Mouse (Mus musculus) lung, postnatal 0 days (tissue): ENCODE measurements around the gene Ncapg2. TPM values are rescaled to one million over a fixed set of nuclear protein-coding genes. Genes with fewer than 3 reads are reported as not detected.

Experiments used
- ATAC-seq: fragments of 200-750 bp; cut with Nextera tagmentation; 2 replicates; pipeline ENCODE4 v1.8.0; 2017; ENCODE audit warnings: moderate library complexity
- DNase-seq: peaks from one replicate; pipeline ENCODE4 v3.0.0-alpha.2; 2016; ENCODE audit warnings: low spot score
- H3K27ac ChIP-seq: fragments of 300-500 bp; sonication (generic); 2 replicates; pipeline ENCODE4 v1.5.1; 2014; ENCODE audit warnings: antibody characterized with exemption, mild to moderate bottlenecking, low read length, mixed read lengths
- H3K27me3 ChIP-seq: fragments of 300-500 bp; sonication (generic); replicated peaks from 2 replicates; pipeline ENCODE4 v1.6.1; 2014; ENCODE audit warnings: low read length, mixed read lengths; ENCODE audit not compliant: insufficient read depth
- H3K36me3 ChIP-seq: fragments of 300-500 bp; sonication (generic); 2 replicates; pipeline ENCODE4 v1.6.1; 2014; ENCODE audit warnings: low read length, mixed read lengths; ENCODE audit not compliant: insufficient read depth
- H3K4me1 ChIP-seq: fragments of 300-500 bp; sonication (generic); 2 replicates; pipeline ENCODE4 v1.6.1; 2014; ENCODE audit warnings: antibody characterized with exemption, low read depth, low read length, mixed read lengths; ENCODE audit not compliant: insufficient read depth
- H3K4me2 ChIP-seq: fragments of 300-500 bp; sonication (generic); replicated peaks from 2 replicates; pipeline ENCODE4 v1.6.1; 2014; ENCODE audit warnings: low read depth, mild to moderate bottlenecking, low read length, moderate library complexity, mixed read lengths
- H3K4me3 ChIP-seq: fragments of 300-500 bp; sonication (generic); 2 replicates; pipeline ENCODE4 v1.5.1; 2014; ENCODE audit warnings: low read depth, low read length
- H3K9ac ChIP-seq: fragments of 300-500 bp; sonication (generic); replicated peaks from 2 replicates; pipeline ENCODE4 v1.6.1; 2014; ENCODE audit warnings: low read depth, mild to moderate bottlenecking
- H3K9me3 ChIP-seq: fragments of 300-500 bp; sonication (generic); 2 replicates; pipeline ENCODE4 v1.6.1; 2016; ENCODE audit warnings: low read length, mixed read lengths
- CTCF ChIP-seq: IDR thresholded peaks from 2 replicates; pipeline ENCODE4 v1.5.1; 2016; ENCODE audit warnings: antibody characterized with exemption, mild to moderate bottlenecking
- EP300 ChIP-seq: IDR thresholded peaks from 2 replicates; pipeline ENCODE4 v1.6.1; 2016; ENCODE audit warnings: antibody characterized with exemption, mild to moderate bottlenecking, control low read depth
- WGBS: fragments of 180-500 bp; shearing (Covaris S2); extraction: QIAGEN DNeasy Blood & Tissue Kit; methylation state at CpG from one replicate; pipeline ENCODE4 v1.1.7; 2014; 5-methylcytosine and 5-hydroxymethylcytosine counted together
- polyA plus RNA-seq: library from polyadenylated mRNA; unstranded; fragments of >200 nt; fragmentation: Nextera tagmentation; extraction: Ambion mirVana; gene quantifications from 2 replicates; pipeline ENCODE4 v1.2.1, GENCODE M21; 2015

Ncapg2 gene
- polyA plus RNA-seq, 1 experiment from 2014 or later, result 3.4 TPM

DNA sequence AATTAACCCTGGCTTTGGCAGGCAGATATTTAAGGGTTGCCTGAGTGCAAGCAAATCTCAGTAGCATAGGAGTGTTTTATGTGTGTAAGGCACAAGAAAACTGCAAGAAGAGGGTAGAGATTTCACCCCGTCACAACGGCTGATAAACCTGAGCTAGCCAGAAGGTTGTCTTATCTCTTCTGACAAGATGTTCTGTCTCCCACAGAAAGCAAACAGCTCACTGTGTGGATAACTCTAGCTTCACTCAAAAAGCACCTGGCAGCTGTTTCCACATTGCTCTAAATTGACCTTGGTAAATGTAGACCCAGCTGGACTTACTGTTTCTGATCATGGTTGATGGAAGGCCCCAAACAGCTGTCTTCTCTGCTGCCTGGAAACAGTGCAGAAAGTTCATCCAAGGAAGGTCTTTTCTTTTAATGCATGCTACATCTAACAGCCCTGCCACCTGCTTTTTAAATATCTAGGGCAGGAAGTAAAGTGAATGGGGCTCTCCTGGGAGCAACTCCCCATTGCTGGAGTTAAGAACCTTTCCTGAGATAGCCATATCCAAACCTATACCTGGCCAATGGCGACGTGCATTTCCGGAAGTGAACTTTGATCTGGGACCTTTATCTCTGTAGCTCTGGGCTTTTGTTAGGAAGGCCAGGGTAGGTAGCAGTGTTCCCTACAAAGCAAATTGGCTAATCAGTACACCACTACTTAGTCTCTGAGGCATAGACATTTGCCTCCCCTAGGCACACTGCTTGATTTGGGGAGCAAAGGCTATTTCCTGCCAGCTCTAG, 85.6 kb downstream of the Ncapg2 start:
- H3K27me3 ChIP-seq, result no peaks in the 10 kb centered on the region
- no peak for ATAC-seq
- H3K4me2 ChIP-seq, result no peak overlapping the region
- no peak for TF ChIP-seq EP300
- peaks cover 7% of the 10 kb centered on the region for H3K4me1 ChIP-seq
- no peak overlapping the region for H3K9ac ChIP-seq
- no peaks in the 10 kb centered on the region for H3K36me3 ChIP-seq
- no peaks in the 10 kb centered on the region for H3K9me3 ChIP-seq
- H3K27ac ChIP-seq, result no peak overlapping the region
- WGBS, result 63% methylated on average over 5 of the region's 5 CpGs
- DNase-seq, result no peak
- no peak overlapping the region for H3K4me3 ChIP-seq

DNA sequence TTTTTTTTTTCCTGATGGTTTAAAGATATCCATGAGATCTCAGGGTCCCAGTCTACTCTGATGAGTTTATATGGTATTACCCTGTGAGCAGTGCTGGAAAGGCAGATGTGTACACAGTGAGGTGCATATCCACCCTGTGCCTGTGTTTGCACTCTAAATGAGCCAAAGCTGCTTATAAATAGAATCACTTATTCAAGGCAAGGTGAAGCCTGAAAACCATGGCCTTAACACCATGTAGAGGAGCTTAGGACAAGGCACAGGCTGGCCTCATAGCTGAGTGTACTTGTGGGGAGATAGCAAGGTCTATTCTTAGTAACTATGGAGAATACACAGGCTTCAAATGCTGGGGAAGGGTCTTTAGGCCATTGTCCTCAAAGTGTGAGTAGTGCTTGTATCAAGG, 93.5 kb downstream of the Ncapg2 start:
- Histone ChIP-seq H3K4me2 (no peak overlapping the region), H3K27ac (no peak overlapping the region), H3K27me3 (no peaks in the 10 kb centered on the region), H3K36me3 (no peaks in the 10 kb centered on the region), H3K9ac (no peak overlapping the region), H3K4me3 (no peak overlapping the region), H3K4me1 (no peaks in the 10 kb centered on the region), H3K9me3 (no peaks in the 10 kb centered on the region)
- ATAC-seq (no peak), DNase-seq (no peak)
- TF ChIP-seq CTCF (no peak), EP300 (no peak)

DNA sequence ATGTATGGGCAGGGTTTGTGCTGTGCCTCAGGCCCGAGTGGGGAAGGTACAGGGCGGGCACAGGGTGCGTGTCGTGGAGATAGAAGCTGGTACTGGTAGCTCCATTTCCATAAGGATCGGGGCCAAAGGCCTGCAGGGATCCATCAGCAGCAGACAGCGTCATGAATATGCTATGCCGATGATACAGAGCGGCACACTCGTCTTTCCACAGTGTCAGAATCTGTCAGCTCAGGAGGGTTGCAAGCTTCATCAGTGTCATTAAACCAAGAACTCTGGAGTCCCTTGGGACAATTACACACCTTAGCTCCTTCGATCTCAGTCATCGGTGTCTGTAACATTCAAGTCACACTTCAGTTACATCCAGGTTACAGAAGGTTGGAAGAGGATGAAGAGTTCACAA, 95.5 kb downstream of the Ncapg2 start:
- WGBS, result 76% methylated on average over 11 of the region's 11 CpGs
- DNase-seq (no peak), ATAC-seq (no peak)
- Histone ChIP-seq H3K4me2 (no peak overlapping the region), H3K27ac (no peak overlapping the region), H3K9me3 (no peaks in the 10 kb centered on the region), H3K27me3 (no peaks in the 10 kb centered on the region), H3K4me1 (no peaks in the 10 kb centered on the region), H3K9ac (no peak overlapping the region), H3K36me3 (no peaks in the 10 kb centered on the region), H3K4me3 (no peak overlapping the region)
- TF ChIP-seq CTCF (no peak), EP300 (no peak)

GRCm38 (mm10) chr12:116512482-116512881, 107.3 kb downstream of the Ncapg2 start:
- ATAC-seq, result no peak
- WGBS, result 63% methylated on average over 1 of the region's 1 CpGs

More at GRCm38 (mm10) chr12:116512482-116512881, 107.3 kb downstream of the Ncapg2 start:
- no peak overlapping the region for H3K4me2 ChIP-seq
- no peaks in the 10 kb centered on the region for H3K9me3 ChIP-seq
- TF ChIP-seq CTCF (no peak), EP300 (no peak)
- no peak for DNase-seq
- no peaks in the 10 kb centered on the region for H3K27me3 ChIP-seq
- H3K36me3 ChIP-seq, result no peaks in the 10 kb centered on the region
- H3K4me3 ChIP-seq, result no peak overlapping the region
- no peak overlapping the region for H3K27ac ChIP-seq
- no peak overlapping the region for H3K9ac ChIP-seq
- no peaks in the 10 kb centered on the region for H3K4me1 ChIP-seq

Other genes starting within 250 kb of the Ncapg2 start
- 15.4 and 16.6 TPM in 2 replicates for gene Wdr60, start 142.4 kb upstream of the Ncapg2 start, polyA plus RNA-seq
- gene Gm11027, start 130.0 kb upstream of the Ncapg2 start, polyA plus RNA-seq, result not detected in 2 replicates
- gene Esyt2, start 124.2 kb upstream of the Ncapg2 start, polyA plus RNA-seq, result 16.7 and 17.2 TPM in 2 replicates
- 0.21 and 0.24 TPM in 2 replicates for gene Ptprn2, start 80.3 kb downstream of the Ncapg2 start, polyA plus RNA-seq